Mouse (Mus musculus) C2C12 (cell line): ENCODE measurements around the gene Rnf169.

Experiments used
- CEBPB ChIP-seq: IDR thresholded peaks from one replicate; pipeline ENCODE4 v1.6.1; 2011; ENCODE audit warnings: low read depth, mild to moderate bottlenecking, control low read depth, moderate library complexity
- CTCF ChIP-seq: IDR thresholded peaks from one replicate; pipeline ENCODE4 v1.5.1; 2011; ENCODE audit not compliant: control insufficient read depth, insufficient read depth, insufficient read length
- FOSL1 ChIP-seq: IDR thresholded peaks from one replicate; pipeline ENCODE4 v1.8.0; 2011; ENCODE audit warnings: mild to moderate bottlenecking, low read length; ENCODE audit not compliant: poor library complexity, insufficient read depth, severe bottlenecking
- MAX ChIP-seq: IDR thresholded peaks from one replicate; pipeline ENCODE4 v1.6.1; 2011; ENCODE audit warnings: mild to moderate bottlenecking, control low read depth
- MYOD1 ChIP-seq: IDR thresholded peaks from one replicate; pipeline ENCODE4 v1.6.1; 2011; ENCODE audit warnings: low read depth; ENCODE audit not compliant: control insufficient read depth, insufficient read length
- MYOG ChIP-seq: IDR thresholded peaks from one replicate; pipeline ENCODE4 v1.6.1; 2011; ENCODE audit not compliant: control insufficient read depth, insufficient read length; ENCODE audit errors: extremely low read depth
- USF1 ChIP-seq: IDR thresholded peaks from one replicate; pipeline ENCODE4 v1.6.1; 2011; ENCODE audit warnings: low read depth, mild to moderate bottlenecking, control low read depth, moderate library complexity

GRCm38 (mm10) chr7:99917320-99917844, 62.9 kb downstream of the Rnf169 start:
- TF ChIP-seq CTCF (no peak), FOSL1 (no peak), MYOG (no peak), MAX (no peak), MYOD1 (no peak), USF1 (no peak), CEBPB (no peak)
